Mouse (Mus musculus): ENCODE data around the gene Ppp2r2c. TPM values are rescaled to one million over a fixed set of nuclear protein-coding genes. Genes with fewer than 3 reads are reported as not detected.
"Not testable (repeated sequence)": the region's sequence is repeated elsewhere in the genome, so short reads cannot be mapped to it uniquely, and the experiment has no call there.

Gene Ppp2r2c
- polyA plus RNA-seq, 1 experiment from 2014 or later = 26.7 TPM

DNA sequence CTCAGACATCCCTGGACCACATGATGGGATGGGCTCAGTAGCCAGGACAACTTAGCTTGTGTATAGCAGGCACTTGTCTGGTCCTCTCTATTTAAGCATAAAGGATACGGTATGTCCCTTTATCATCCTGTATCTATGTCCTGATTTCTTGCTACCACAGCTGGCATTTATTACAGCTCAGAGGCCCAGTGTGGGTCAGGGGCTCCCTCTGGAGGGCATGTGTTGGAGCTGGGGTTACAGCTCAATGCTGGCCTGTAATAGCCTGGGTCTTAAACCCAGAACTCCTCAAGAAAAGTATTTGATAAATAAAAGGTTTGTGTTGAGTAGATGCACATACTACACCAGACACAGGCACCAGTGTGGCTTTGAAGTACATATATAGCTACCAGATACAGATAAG is 51.8 kb downstream of the Ppp2r2c start:
- Histone ChIP-seq H3K27ac (no peak overlapping the region), H3K4me3 (no peak overlapping the region), H3K27me3 (no peaks in the 10 kb centered on the region), H3K9me3 (no peaks in the 10 kb centered on the region), H3K9ac (no peak overlapping the region), H3K4me2 (no peak overlapping the region), H3K4me1 (replicated peaks) (peaks cover 22% of the 10 kb centered on the region), H3K36me3 (no peaks in the 10 kb centered on the region)
- ATAC-seq (ENCODE audit: low FRiP score) = 0 out of 2 replicates have a peak, but pooled peaks have one; percentile 19
- 34% methylated on average over 1 of the region's 1 CpGs for WGBS

DNA sequence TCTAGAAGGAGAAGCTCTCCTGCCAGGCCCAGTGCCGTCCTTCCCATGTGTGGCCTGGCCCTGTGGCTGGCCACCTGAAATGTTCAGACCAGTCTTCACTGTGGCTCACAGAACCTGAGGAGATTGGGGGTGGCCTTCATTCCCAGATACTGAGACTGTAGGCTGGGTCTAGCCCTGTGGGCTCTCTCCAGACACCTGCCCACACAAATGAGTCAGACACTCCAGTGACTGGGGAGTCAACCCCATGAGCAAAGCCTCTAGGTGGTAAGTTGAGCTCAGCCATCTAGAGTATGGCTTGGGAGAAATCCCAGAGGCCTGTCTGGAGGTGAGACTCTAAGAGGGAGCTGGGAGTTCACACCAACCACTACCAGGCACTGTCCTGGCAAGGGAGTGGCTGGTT is 53.6 kb downstream of the Ppp2r2c start:
- Histone ChIP-seq H3K4me1 (replicated peaks) (peaks cover 22% of the 10 kb centered on the region), H3K9me3 (no peaks in the 10 kb centered on the region), H3K36me3 (no peaks in the 10 kb centered on the region), H3K9ac (no peak overlapping the region), H3K27me3 (no peaks in the 10 kb centered on the region), H3K4me3 (no peak overlapping the region), H3K4me2 (no peak overlapping the region), H3K27ac (no peak overlapping the region)
- ATAC-seq (ENCODE audit: low FRiP score) = no peak
- 83% methylated on average over 1 of the region's 1 CpGs for WGBS

DNA sequence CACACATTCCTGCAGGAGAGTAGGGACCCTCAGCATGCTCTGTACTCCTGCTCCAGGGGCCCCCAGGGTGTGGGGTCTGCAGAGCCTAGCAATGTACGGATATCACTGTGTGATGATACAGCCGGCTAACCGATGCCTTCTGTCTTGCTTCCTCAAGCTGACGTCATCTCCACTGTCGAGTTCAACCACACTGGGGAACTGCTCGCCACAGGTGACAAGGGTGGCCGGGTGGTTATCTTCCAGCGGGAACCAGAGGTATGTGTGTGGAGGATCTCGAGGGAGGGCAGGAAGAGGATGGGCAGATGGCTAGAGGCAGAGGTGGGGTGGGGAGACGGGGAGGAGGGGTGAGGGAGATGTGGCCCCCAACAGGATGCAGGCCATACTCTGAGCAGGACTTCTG is 54.5 kb downstream of the Ppp2r2c start:
- peaks cover 1% of the 10 kb centered on the region; the same call in 1 of the 2 replicates for H3K36me3 ChIP-seq
- H3K9ac ChIP-seq = no peak overlapping the region
- H3K27me3 ChIP-seq = no peaks in the 10 kb centered on the region
- H3K27ac ChIP-seq = no peak overlapping the region
- H3K4me2 ChIP-seq = no peak overlapping the region
- H3K9me3 ChIP-seq = no peaks in the 10 kb centered on the region
- peaks cover 22% of the 10 kb centered on the region for H3K4me1 ChIP-seq (replicated peaks)
- WGBS = 82% methylated on average over 10 of the region's 10 CpGs
- H3K4me3 ChIP-seq = no peak overlapping the region
- ATAC-seq (ENCODE audit: low FRiP score) = no peak

DNA sequence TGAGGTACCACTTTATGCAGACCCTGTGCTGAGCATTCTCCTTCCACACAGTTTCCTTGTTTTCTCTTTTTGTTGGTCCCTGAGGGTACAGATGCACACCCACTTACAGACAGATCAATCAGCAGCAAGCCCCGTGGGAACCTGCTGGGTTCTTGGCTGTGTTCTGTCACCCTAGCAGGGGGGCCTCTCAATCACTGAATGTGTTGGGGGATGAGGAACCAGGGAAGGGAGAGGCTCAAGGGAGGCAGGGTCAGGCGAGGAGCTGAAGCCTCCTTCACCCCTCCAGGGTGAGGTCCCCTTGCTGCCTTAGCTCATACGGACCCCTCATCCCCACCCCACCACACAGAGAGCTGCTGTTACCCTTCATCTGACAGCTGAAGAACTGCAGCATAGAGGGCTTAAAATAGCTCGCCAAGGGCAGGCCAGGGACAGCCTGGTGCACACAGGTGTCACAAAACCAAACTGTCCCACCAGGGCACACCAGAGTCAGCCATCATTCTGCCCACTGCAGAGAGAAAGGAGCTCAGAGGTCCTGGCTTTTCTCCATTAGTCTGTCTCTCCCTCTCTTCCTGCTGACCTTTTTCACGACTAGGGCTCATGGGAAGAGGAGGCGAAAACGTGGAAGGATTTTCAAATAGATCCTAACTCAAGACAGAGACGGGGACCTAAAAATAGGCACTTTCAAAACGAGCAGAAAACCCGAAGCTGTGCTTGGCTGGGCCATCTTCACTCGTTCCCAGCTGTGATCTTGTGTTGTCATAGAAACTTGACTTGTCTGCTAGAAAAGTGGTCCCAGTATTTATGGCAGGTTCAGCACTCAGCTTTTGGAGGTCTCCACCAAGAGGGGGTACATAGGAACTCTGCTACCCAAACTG is 55.8 kb downstream of the Ppp2r2c start:
- 49% methylated on average over 11 of the region's 11 CpGs for WGBS
- no peak overlapping the region for H3K9ac ChIP-seq
- H3K27ac ChIP-seq = no peak overlapping the region
- no peaks in the 10 kb centered on the region for H3K9me3 ChIP-seq
- H3K4me3 ChIP-seq = no peak overlapping the region
- H3K4me1 ChIP-seq (replicated peaks) = peaks cover 11% of the 10 kb centered on the region
- no peak for ATAC-seq (ENCODE audit: low FRiP score)
- no peaks in the 10 kb centered on the region for H3K27me3 ChIP-seq
- peaks cover 14% of the 10 kb centered on the region for H3K36me3 ChIP-seq
- no peak overlapping the region for H3K4me2 ChIP-seq

DNA sequence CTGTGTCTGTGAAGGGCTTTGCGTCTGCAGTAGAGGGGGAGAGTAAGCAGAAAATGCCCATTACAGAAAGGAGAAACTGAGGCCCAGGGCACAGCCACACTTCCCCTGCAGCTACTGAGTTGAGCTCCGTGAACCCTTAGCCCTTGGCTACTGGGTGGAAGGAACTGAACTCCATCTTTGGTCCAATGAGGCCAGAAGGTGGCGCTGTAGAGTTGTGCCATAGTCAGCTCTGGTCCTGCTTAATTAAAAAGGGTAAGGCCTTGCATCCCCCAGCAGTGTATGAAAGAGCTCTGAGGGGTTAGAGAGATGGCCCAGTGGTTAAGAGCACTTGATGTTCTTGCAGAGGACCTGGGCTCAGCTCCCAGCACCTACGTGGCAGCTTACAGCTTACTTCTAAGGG is 60.4 kb downstream of the Ppp2r2c start:
- Histone ChIP-seq H3K36me3 (peaks cover 34% of the 10 kb centered on the region), H3K4me2 (no peak overlapping the region), H3K4me1 (replicated peaks) (peaks cover 5% of the 10 kb centered on the region), H3K27ac (no peak overlapping the region), H3K27me3 (no peaks in the 10 kb centered on the region), H3K9me3 (no peaks in the 10 kb centered on the region), H3K9ac (no peak overlapping the region), H3K4me3 (no peak overlapping the region)
- 49% methylated on average over 4 of the region's 4 CpGs for WGBS
- ATAC-seq (ENCODE audit: low FRiP score) = no peak

DNA sequence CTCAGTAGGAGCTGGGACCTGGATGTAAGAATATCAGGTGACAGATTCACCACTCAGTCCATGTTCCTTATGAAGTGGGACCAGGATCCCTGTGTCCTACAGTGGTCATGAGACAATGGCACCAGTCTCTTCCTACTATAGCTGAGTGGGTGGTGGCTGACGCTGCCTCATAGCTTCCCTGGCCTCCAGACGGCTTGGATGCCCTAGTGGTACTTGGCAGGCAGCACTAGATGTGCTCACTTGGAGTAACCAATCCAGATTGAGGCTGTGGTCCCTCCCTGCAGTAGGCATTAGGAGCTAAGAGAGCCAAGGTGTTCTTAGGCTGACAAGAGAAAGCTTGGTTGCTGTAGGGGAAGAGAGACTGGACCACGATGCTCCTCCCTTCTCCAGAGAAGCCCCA is 61.1 kb downstream of the Ppp2r2c start:
- H3K9me3 ChIP-seq = no peaks in the 10 kb centered on the region
- H3K27ac ChIP-seq = no peak overlapping the region
- WGBS = 81% methylated on average over 3 of the region's 3 CpGs
- H3K4me2 ChIP-seq = no peak overlapping the region
- no peaks in the 10 kb centered on the region for H3K4me1 ChIP-seq (replicated peaks)
- H3K36me3 ChIP-seq = peaks cover 34% of the 10 kb centered on the region
- H3K4me3 ChIP-seq = no peak overlapping the region
- no peaks in the 10 kb centered on the region for H3K27me3 ChIP-seq
- H3K9ac ChIP-seq = no peak overlapping the region
- no peak for ATAC-seq (ENCODE audit: low FRiP score)

DNA sequence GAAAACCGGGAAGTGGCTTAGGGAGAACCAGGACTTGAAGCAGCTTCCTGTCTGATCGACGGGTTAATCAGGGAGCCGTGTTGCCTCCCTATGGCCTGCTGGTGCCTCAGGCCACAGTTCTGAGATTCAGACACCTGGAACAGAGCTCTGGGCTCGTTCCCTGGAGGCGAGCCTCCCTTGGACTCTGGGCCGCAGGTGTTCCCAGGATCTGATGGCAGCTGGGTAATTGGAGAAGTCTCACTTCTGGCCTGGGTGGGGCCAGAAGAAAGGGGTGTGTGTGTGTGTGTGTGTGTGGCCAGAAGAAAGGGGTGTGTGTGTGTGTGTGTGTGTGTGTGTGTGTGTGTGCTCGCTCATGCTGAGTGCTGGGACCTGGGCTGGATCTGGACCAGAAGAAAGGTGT is 65.1 kb downstream of the Ppp2r2c start:
- H3K9me3 ChIP-seq = no peaks in the 10 kb centered on the region
- H3K4me2 ChIP-seq = no peak overlapping the region
- no peak overlapping the region for H3K27ac ChIP-seq
- H3K27me3 ChIP-seq = no peaks in the 10 kb centered on the region
- H3K4me3 ChIP-seq = no peak overlapping the region
- ATAC-seq (ENCODE audit: low FRiP score) = no peak
- peaks cover 22% of the 10 kb centered on the region for H3K4me1 ChIP-seq (replicated peaks)
- H3K9ac ChIP-seq = no peak overlapping the region
- WGBS = 66% methylated on average over 8 of the region's 8 CpGs
- H3K36me3 ChIP-seq = peaks cover 27% of the 10 kb centered on the region

DNA sequence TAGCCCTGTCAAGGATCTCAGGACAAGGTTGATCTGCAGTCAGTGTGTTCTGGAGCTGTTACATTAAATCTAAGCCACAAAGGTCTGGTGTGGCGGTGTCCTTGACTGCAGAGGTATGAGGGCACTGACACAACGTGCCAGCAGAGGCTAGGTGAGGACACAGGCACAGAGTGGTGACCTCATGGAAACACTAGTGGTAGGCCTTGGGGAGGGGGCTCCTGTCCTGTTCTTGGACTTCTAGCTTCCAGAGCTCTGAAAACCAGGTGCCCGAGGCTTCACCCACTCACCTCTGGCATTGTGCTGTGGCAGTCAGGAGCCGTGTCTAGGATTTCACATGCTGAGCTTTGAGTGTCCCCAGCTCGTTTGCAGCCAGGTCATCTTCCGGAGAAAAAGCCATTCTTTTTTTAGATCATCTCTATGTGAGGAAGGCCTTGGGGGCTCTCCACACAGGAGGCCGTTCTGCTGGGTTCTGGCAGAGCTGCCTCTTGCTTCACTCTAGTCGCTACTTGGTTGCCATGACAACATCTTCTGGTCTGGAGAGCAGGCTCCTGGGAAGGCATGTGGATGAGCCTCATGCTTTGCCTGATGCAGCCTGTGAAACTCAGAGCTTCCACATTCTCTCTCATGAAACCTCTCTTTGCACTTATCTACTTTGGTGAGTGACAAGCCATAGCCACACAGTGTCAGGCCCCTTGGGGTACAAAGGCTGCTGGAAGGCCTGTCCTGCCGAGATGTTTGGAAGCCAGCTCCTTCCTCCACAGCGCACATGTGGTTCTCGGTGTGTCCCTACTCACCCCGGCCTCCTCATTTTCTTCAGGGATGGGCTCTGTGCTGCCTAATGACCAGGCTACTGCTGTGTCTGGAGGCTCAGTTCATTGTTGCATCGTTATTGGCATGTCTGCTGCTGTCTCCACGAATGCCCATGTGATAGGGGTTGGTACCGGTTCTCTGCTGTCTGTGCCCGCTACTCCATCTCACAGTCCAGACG is 67.5 kb downstream of the Ppp2r2c start:
- peaks cover 11% of the 10 kb centered on the region for H3K36me3 ChIP-seq
- peak; percentile 86; the same call in 1 of the 2 replicates for ATAC-seq (ENCODE audit: low FRiP score)
- peak overlapping the region; percentile 76 for H3K27ac ChIP-seq
- H3K27me3 ChIP-seq = no peaks in the 10 kb centered on the region
- H3K4me3 ChIP-seq = no peak overlapping the region
- H3K4me2 ChIP-seq = no peak overlapping the region
- 53% methylated on average over 17 of the region's 17 CpGs for WGBS
- peaks cover 22% of the 10 kb centered on the region for H3K4me1 ChIP-seq (replicated peaks)
- 0 out of 2 replicates have a peak overlapping the region, but pooled peaks have one; percentile 6 for H3K9ac ChIP-seq
- H3K9me3 ChIP-seq = no peaks in the 10 kb centered on the region

DNA sequence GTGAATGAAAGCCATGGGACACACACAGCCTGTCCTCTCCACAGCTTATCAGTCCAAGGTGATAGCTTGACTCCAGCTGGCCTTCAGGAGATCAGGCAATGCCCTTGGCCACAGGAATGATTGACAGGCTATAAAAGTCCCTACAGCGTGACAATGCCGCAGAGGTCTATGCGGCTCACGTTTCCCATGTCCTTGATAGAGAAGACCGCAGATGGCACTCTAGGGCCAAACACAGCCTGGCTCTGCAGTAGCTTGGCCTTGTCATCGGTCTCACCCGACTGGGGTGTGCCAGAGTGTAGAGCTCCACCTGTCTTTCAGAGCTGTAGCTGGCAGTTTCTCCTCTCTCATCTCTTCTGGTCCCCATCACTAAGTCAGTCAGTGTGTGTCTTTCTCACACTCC is 68.2 kb downstream of the Ppp2r2c start:
- peak overlapping the region; percentile 76 for H3K27ac ChIP-seq
- H3K4me3 ChIP-seq = no peak overlapping the region
- peaks cover 22% of the 10 kb centered on the region for H3K4me1 ChIP-seq (replicated peaks)
- 73% methylated on average over 7 of the region's 7 CpGs for WGBS
- no peak for ATAC-seq (ENCODE audit: low FRiP score)
- no peaks in the 10 kb centered on the region for H3K27me3 ChIP-seq
- no peaks in the 10 kb centered on the region for H3K9me3 ChIP-seq
- H3K36me3 ChIP-seq = peaks cover 4% of the 10 kb centered on the region
- H3K9ac ChIP-seq = no peak overlapping the region
- H3K4me2 ChIP-seq = no peak overlapping the region

DNA sequence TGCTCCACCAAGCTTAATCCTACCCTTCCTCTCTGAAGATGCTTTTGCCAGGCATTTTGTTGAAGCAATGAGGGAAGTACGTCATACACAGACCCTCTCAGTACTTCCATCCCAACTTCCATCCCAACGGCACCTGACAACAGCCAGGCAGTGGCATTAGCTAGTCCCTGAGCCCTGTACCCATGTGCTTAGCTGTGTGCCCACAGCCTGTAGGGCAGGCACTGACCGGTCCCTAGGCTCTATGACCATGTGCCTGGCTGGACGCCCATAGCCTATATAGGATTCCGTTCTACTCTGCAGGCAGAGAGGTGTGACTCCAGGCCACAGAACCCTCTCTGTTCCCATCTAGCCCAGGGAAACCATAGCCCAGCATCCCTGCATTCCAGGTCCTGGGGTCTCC is 69.7 kb downstream of the Ppp2r2c start:
- ATAC-seq (ENCODE audit: low FRiP score) = no peak
- Histone ChIP-seq H3K27me3 (no peaks in the 10 kb centered on the region; the same call in 1 of the 2 replicates), H3K4me3 (no peak overlapping the region), H3K36me3 (no peaks in the 10 kb centered on the region), H3K27ac (no peak overlapping the region), H3K4me1 (replicated peaks) (peaks cover 22% of the 10 kb centered on the region), H3K9ac (no peak overlapping the region), H3K4me2 (no peak overlapping the region), H3K9me3 (no peaks in the 10 kb centered on the region)
- WGBS = 94% methylated on average over 5 of the region's 5 CpGs

DNA sequence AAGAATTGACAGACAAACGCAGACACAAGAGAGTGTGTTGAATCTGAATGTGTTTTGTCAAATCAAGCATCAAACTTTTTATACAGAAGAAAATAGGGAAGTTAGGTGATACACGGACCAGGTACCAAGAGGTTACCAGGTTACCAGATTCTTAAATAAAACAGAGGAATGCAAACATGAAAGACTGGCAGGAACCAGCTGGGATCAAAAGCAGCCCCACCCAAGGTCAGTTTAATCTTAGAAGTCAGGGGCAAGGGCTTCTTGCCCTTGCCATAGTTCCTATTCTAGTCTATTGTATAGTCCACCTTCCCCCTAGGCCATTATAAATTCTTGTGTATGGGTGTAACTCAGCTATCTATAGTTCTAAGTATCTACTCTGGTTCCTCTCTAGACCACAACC is 70.7 kb downstream of the Ppp2r2c start:
- not testable (repeated sequence) for H3K9me3 ChIP-seq; H3K4me2 ChIP-seq; H3K36me3 ChIP-seq; H3K4me3 ChIP-seq; ATAC-seq (ENCODE audit: low FRiP score); H3K27me3 ChIP-seq; H3K27ac ChIP-seq; H3K9ac ChIP-seq
- 87% methylated on average over 2 of the region's 2 CpGs for WGBS
- H3K4me1 ChIP-seq (replicated peaks) = peaks cover 22% of the 10 kb centered on the region

DNA sequence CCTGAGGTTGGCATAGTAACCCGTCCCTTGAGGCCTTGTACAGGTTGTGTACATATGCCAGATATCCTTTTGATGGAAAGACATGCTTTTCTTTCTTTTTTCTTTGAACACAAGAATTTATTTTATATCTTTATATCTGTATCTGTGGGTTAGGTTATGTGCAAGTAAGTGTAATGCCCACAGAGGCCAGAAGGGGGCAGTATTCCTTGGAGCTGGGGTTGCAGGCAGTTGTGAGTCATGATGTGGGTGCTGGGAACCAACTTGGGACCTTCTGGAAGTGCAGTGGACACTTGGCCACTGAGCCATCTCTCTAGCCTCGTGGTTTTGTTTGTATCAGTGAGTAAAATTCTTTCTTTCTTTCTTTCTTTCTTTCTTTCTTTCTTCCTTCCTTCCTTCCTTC is 74.1 kb downstream of the Ppp2r2c start:
- no peak overlapping the region for H3K27ac ChIP-seq
- H3K4me1 ChIP-seq (replicated peaks) = peaks cover 19% of the 10 kb centered on the region
- no peak overlapping the region for H3K9ac ChIP-seq
- H3K27me3 ChIP-seq = peaks cover 6% of the 10 kb centered on the region; the same call in 1 of the 2 replicates
- WGBS = 98% methylated on average over 2 of the region's 2 CpGs
- ATAC-seq (ENCODE audit: low FRiP score) = no peak
- H3K9me3 ChIP-seq = no peaks in the 10 kb centered on the region
- no peak overlapping the region for H3K4me3 ChIP-seq
- H3K36me3 ChIP-seq = no peaks in the 10 kb centered on the region
- H3K4me2 ChIP-seq = no peak overlapping the region
